Mouse (Mus musculus) liver, embryonic 14.5 days (tissue): Measurements from ENCODE around the gene Dusp19. TPM values are rescaled to one million over a fixed set of nuclear protein-coding genes. Genes with fewer than 3 reads are reported as not detected.
A peak's percentile ranks its signal among the peaks of the same experiment; 100 is the strongest.

ENCODE experiments used
- ATAC-seq: fragments of 200-750 bp; cut with Nextera tagmentation; 2 replicates; pipeline ENCODE4 v1.8.0; 2017; ENCODE audit warnings: moderate number of reproducible peaks, mild to moderate bottlenecking, moderate library complexity; ENCODE audit not compliant: insufficient read depth
- DNase-seq, 3 experiments: peaks; one replicate each; pipeline ENCODE4 v3.0.0-alpha.2; 2012 to 2013; ENCODE audit warnings: low read depth in 3 of 3, low spot score in 3 of 3
- H3K27ac ChIP-seq: fragments of 300-500 bp; sonication (generic); 2 replicates; pipeline ENCODE4 v1.5.1; 2014; ENCODE audit warnings: moderate library complexity, mild to moderate bottlenecking, control low read depth, inconsistent platforms
- H3K27me3 ChIP-seq: fragments of 300-500 bp; sonication (generic); 2 replicates; pipeline ENCODE4 v1.6.1; 2014; ENCODE audit warnings: mild to moderate bottlenecking, low read length, moderate library complexity; ENCODE audit not compliant: control insufficient read depth, insufficient read depth
- H3K36me3 ChIP-seq: fragments of 300-500 bp; sonication (generic); replicated peaks from 2 replicates; pipeline ENCODE4 v1.6.1; 2014; ENCODE audit warnings: low read depth; ENCODE audit not compliant: control insufficient read depth, insufficient read depth
- H3K4me1 ChIP-seq, 2 experiments: fragments of 200-500 bp in 1 of 2; fragments of 300-500 bp in 1 of 2; sonication (generic) in 1 of 2; replicated peaks; 2 replicates each; pipeline ENCODE4 v1.6.1; 2012 to 2014; ENCODE audit warnings: antibody characterized with exemption in 1 of 2, inconsistent platforms in 1 of 2, low read length in 1 of 2; ENCODE audit not compliant: control insufficient read depth in 2 of 2, insufficient read depth in 2 of 2
- H3K4me2 ChIP-seq: fragments of 300-500 bp; sonication (generic); 2 replicates; pipeline ENCODE4 v1.6.1; 2014; ENCODE audit warnings: low read depth, mild to moderate bottlenecking, control low read depth, moderate library complexity
- H3K4me3 ChIP-seq, 2 experiments: fragments of 200-500 bp in 1 of 2; fragments of 300-500 bp in 1 of 2; sonication (generic) in 1 of 2; 2 replicates each; pipeline ENCODE4 v1.5.1; 2012 to 2014; ENCODE audit warnings: low read depth in 2 of 2, low read length in 2 of 2, mild to moderate bottlenecking in 2 of 2, control low read depth in 1 of 2, inconsistent platforms in 1 of 2, moderate library complexity in 1 of 2; ENCODE audit not compliant: insufficient read depth in 1 of 2
- H3K9ac ChIP-seq: fragments of 300-500 bp; sonication (generic); replicated peaks from 2 replicates; pipeline ENCODE4 v1.6.1; 2014; ENCODE audit warnings: mild to moderate bottlenecking, control low read depth, moderate library complexity
- H3K9me3 ChIP-seq: fragments of 300-500 bp; sonication (generic); 2 replicates; pipeline ENCODE4 v1.6.1; 2016; ENCODE audit warnings: low read length, mixed read lengths; ENCODE audit not compliant: control insufficient read depth
- CTCF ChIP-seq: IDR thresholded peaks from 2 replicates; pipeline ENCODE4 v1.5.1; 2016; ENCODE audit warnings: antibody characterized with exemption, low read depth, control low read depth
- EP300 ChIP-seq: IDR thresholded peaks from 2 replicates; pipeline ENCODE4 v1.6.1; 2016; ENCODE audit warnings: antibody characterized with exemption, low read depth
- WGBS: fragments of 180-500 bp; shearing (Covaris S2); extraction: QIAGEN DNeasy Blood & Tissue Kit; methylation state at CpG from one replicate; pipeline ENCODE4 v1.1.7; 2014; ENCODE audit not compliant: insufficient replicate concordance; 5-methylcytosine and 5-hydroxymethylcytosine counted together
- polyA plus RNA-seq, 2 experiments: library from polyadenylated mRNA; depleted of rRNA in 1 of 2; stranded (reverse) in 1 of 2; unstranded in 1 of 2; fragments of >200 nt; fragmentation: Nextera tagmentation in 1 of 2; extraction: Ambion mirVana in 1 of 2; gene quantifications; 2 replicates each; pipeline versions ENCODE4 v1.2.1 to v1.2.3; 2012 to 2014

Dusp19 gene
- polyA plus RNA-seq, 2 experiments = 3.5 to 6.1 TPM

- no peak for ATAC-seq
- H3K9ac ChIP-seq = no peak overlapping the region
- H3K4me3 ChIP-seq = no peak overlapping the region
- no peaks in the 10 kb centered on the region for H3K36me3 ChIP-seq
- TF ChIP-seq CTCF (no peak), EP300 (no peak)
- no peak for DNase-seq
- WGBS = 81% methylated on average over 4 of the region's 4 CpGs
- no peaks in the 10 kb centered on the region for H3K4me1 ChIP-seq
- H3K9me3 ChIP-seq = no peaks in the 10 kb centered on the region
- H3K27me3 ChIP-seq = no peaks in the 10 kb centered on the region
- H3K27ac ChIP-seq = no peak overlapping the region
- no peak overlapping the region for H3K4me2 ChIP-seq
These were observed 7.7 kb downstream of the Dusp19 start for GRCm38 (mm10) chr2:80624523-80624922.

- H3K9ac ChIP-seq = no peak overlapping the region
- H3K4me3 ChIP-seq = no peak overlapping the region
- 79% methylated on average over 13 of the region's 13 CpGs for WGBS
- no peak for DNase-seq
- no peak for ATAC-seq
- no peaks in the 10 kb centered on the region for H3K27me3 ChIP-seq
- H3K4me1 ChIP-seq = no peaks in the 10 kb centered on the region
- no peaks in the 10 kb centered on the region for H3K36me3 ChIP-seq
- no peak overlapping the region for H3K4me2 ChIP-seq
- H3K9me3 ChIP-seq = no peaks in the 10 kb centered on the region
- no peak for TF ChIP-seq EP300
- peak; percentile 31 for TF ChIP-seq CTCF
- H3K27ac ChIP-seq = no peak overlapping the region
These were observed 15.6 kb downstream of the Dusp19 start for GRCm38 (mm10) chr2:80632336-80633026.

GRCm38 (mm10) chr2:80638364-80639241, 21.8 kb downstream of the Dusp19 start:
- Histone ChIP-seq H3K27me3 (no peaks in the 10 kb centered on the region), H3K27ac (peak overlapping the region; percentile 68), H3K4me3 (peak overlapping the region; percentile 92 to 99), H3K9me3 (no peaks in the 10 kb centered on the region), H3K36me3 (peaks cover 9% of the 10 kb centered on the region), H3K9ac (peak overlapping the region; percentile 89), H3K4me2 (peak overlapping the region; percentile 68), H3K4me1 (peaks cover 5 to 6% of the 10 kb centered on the region in 2 experiments)
- TF ChIP-seq EP300 (0 out of 2 replicates have a peak, but pooled peaks have one; percentile 33), CTCF (no peak)
- under 1% methylated on average over 45 of the region's 45 CpGs for WGBS
- ATAC-seq = peak; percentile 97
- DNase-seq = peak; percentile 82 to 85 (median 85)

- ATAC-seq (no peak), DNase-seq (no peak)
- no peak for TF ChIP-seq CTCF
- Histone ChIP-seq H3K4me2 (peak overlapping the region; percentile 68), H3K27me3 (no peaks in the 10 kb centered on the region), H3K4me3 (peak overlapping the region; percentile 92 to 99), H3K9ac (peak overlapping the region; percentile 89), H3K27ac (no peak overlapping the region), H3K9me3 (no peaks in the 10 kb centered on the region), H3K4me1 (peaks cover 5 to 6% of the 10 kb centered on the region in 2 experiments), H3K36me3 (peaks cover 17% of the 10 kb centered on the region)
- WGBS = 3% methylated on average over 8 of the region's 8 CpGs
These were observed 22.6 kb downstream of the Dusp19 start for GRCm38 (mm10) chr2:80639398-80639797.

GRCm38 (mm10) chr2:80639864-80640263, 23.0 kb downstream of the Dusp19 start:
- H3K9me3 ChIP-seq = no peaks in the 10 kb centered on the region
- H3K4me1 ChIP-seq = peaks cover 5 to 6% of the 10 kb centered on the region in 2 experiments
- DNase-seq (no peak), ATAC-seq (no peak)
- peaks cover 18% of the 10 kb centered on the region for H3K36me3 ChIP-seq
- H3K4me3 ChIP-seq = peak overlapping the region; percentile 92 to 99
- TF ChIP-seq CTCF = no peak
- no peak for TF ChIP-seq EP300
- no peak overlapping the region for H3K27ac ChIP-seq
- no peaks in the 10 kb centered on the region for H3K27me3 ChIP-seq
- WGBS = 25% methylated on average over 3 of the region's 3 CpGs
- peak overlapping the region; percentile 68 for H3K4me2 ChIP-seq
- H3K9ac ChIP-seq = peak overlapping the region; percentile 89
